Mouse (Mus musculus) embryonic facial prominence, embryonic 10.5 days (tissue): ENCODE measurements at regions not wholly inside any gene's neighbourhood (a gene's known extent, or its start where the extent isn't known, plus 50 kb on each side); places are given as distances from the start of the nearest gene placed in this dataset.

Experiments used
- DNase-seq: peaks from one replicate; pipeline ENCODE4 v3.0.0-alpha.2; 2017; ENCODE audit warnings: low spot score
- H3K27ac ChIP-seq: fragments of 300-500 bp; sonication (generic); replicated peaks from 2 replicates; pipeline ENCODE4 v1.5.1; 2016; ENCODE audit warnings: mild to moderate bottlenecking
- H3K27me3 ChIP-seq: fragments of 300-500 bp; sonication (generic); replicated peaks from 2 replicates; pipeline ENCODE4 v1.6.1; 2016; ENCODE audit warnings: low read depth, mild to moderate bottlenecking; ENCODE audit not compliant: poor library complexity, severe bottlenecking
- H3K36me3 ChIP-seq: fragments of 300-500 bp; sonication (generic); replicated peaks from 2 replicates; pipeline ENCODE4 v1.6.1; 2016; ENCODE audit warnings: mild to moderate bottlenecking, moderate library complexity
- H3K4me1 ChIP-seq: fragments of 300-500 bp; sonication (generic); 2 replicates; pipeline ENCODE4 v1.6.1; 2016
- H3K4me3 ChIP-seq: fragments of 300-500 bp; sonication (generic); 2 replicates; pipeline ENCODE4 v1.5.1; 2016; ENCODE audit warnings: mild to moderate bottlenecking, moderate library complexity
- H3K9me3 ChIP-seq: fragments of 300-500 bp; sonication (generic); 2 replicates; pipeline ENCODE4 v1.6.1; 2016; ENCODE audit warnings: mild to moderate bottlenecking
- WGBS: fragments of 180-500 bp; shearing (Covaris S2); methylation state at CpG from one replicate; pipeline ENCODE4 v1.1.7; 2016; 5-methylcytosine and 5-hydroxymethylcytosine counted together

GRCm38 (mm10) chr13:116707621-116708455 is 317.5 kb downstream of the Parp8 start:
- WGBS, result 3% methylated on average over 20 of the region's 20 CpGs
- Histone ChIP-seq H3K4me1 (peaks cover 49% of the 10 kb centered on the region), H3K9me3 (no peaks in the 10 kb centered on the region), H3K27me3 (peaks cover 98% of the 10 kb centered on the region), H3K4me3 (peak overlapping the region; percentile 43), H3K36me3 (no peaks in the 10 kb centered on the region), H3K27ac (peak overlapping the region; percentile 65)
- DNase-seq, result peak; percentile 35

- DNase-seq, result peak; percentile 55
- H3K27me3 ChIP-seq, result peaks cover 87% of the 10 kb centered on the region
- H3K36me3 ChIP-seq, result no peaks in the 10 kb centered on the region
- 2% methylated on average over 18 of the region's 18 CpGs for WGBS
- peaks cover 45% of the 10 kb centered on the region for H3K4me1 ChIP-seq
- H3K4me3 ChIP-seq, result peak overlapping the region; percentile 26; the same call in 1 of the 2 replicates
- no peaks in the 10 kb centered on the region for H3K9me3 ChIP-seq
- peak overlapping the region; percentile 14; the same call in 1 of the 2 replicates for H3K27ac ChIP-seq
Measured at GRCm38 (mm10) chr13:116706401-116707330, 318.7 kb downstream of the Parp8 start.

- H3K4me3 ChIP-seq, result peak overlapping the region; percentile 56
- H3K9me3 ChIP-seq, result no peaks in the 10 kb centered on the region
- H3K36me3 ChIP-seq, result no peaks in the 10 kb centered on the region
- H3K27ac ChIP-seq, result peak overlapping the region; percentile 48
- under 1% methylated on average over 39 of the region's 39 CpGs for WGBS
- peak; percentile 73 for DNase-seq
- H3K27me3 ChIP-seq, result peaks cover 78% of the 10 kb centered on the region
- H3K4me1 ChIP-seq, result peaks cover 36% of the 10 kb centered on the region
Measured at GRCm38 (mm10) chr13:116705611-116706386, 319.5 kb downstream of the Parp8 start.

GRCm38 (mm10) chr13:116688714-116689113 is 336.6 kb downstream of the Parp8 start:
- DNase-seq, result no peak
- Histone ChIP-seq H3K36me3 (no peaks in the 10 kb centered on the region), H3K4me1 (no peaks in the 10 kb centered on the region), H3K27ac (no peak overlapping the region), H3K9me3 (no peaks in the 10 kb centered on the region), H3K27me3 (no peaks in the 10 kb centered on the region), H3K4me3 (no peak overlapping the region)
